Mouse (Mus musculus): ENCODE measurements at regions not wholly inside any gene's neighbourhood (a gene's known extent, or its start where the extent isn't known, plus 50 kb on each side); places are given as distances from the start of the nearest gene placed in this dataset.

DNA sequence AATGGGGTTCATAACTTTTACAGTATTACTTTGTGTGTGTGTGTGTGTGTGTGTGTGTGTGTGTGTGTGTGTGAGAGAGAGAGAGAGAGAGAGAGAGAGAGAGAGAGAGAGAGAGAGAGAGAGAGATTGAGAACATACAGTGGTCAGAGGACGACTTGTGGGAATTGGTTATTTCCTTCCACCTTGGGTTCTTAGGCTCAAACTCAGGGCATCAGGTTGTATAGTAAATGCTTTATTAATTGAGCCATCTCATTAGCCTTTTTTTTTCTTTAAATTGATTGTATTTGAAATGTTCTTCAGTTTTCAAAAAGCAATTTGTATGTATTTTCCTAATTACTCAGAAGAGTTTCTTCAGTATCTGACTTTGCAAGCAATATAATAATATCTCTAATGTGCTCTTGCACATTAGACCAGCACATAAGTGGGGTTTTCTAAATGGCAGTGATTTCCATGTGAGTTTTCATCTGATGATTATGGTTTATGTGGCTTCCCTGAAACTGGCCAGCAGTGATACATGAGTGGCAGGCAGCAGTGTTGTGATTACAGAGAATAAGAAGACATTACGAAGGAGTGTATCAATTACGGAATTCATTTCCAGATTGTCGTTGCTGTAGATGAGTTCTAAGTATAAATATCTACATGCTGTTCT lies 86.2 kb upstream of the Mtap start:
- no peaks in the 10 kb centered on the region for H3K27me3 ChIP-seq (replicated peaks)
- H3K9ac ChIP-seq (replicated peaks) = no peak overlapping the region
- ATAC-seq (ENCODE audit: low FRiP score) = no peak
- no peak overlapping the region for H3K4me2 ChIP-seq
- H3K9me3 ChIP-seq (replicated peaks) = no peaks in the 10 kb centered on the region
- no peak overlapping the region for H3K4me3 ChIP-seq (replicated peaks)
- H3K27ac ChIP-seq (replicated peaks) = no peak overlapping the region
- no peaks in the 10 kb centered on the region for H3K4me1 ChIP-seq
- WGBS = 84% methylated on average over 4 of the region's 4 CpGs
- no peaks in the 10 kb centered on the region for H3K36me3 ChIP-seq

DNA sequence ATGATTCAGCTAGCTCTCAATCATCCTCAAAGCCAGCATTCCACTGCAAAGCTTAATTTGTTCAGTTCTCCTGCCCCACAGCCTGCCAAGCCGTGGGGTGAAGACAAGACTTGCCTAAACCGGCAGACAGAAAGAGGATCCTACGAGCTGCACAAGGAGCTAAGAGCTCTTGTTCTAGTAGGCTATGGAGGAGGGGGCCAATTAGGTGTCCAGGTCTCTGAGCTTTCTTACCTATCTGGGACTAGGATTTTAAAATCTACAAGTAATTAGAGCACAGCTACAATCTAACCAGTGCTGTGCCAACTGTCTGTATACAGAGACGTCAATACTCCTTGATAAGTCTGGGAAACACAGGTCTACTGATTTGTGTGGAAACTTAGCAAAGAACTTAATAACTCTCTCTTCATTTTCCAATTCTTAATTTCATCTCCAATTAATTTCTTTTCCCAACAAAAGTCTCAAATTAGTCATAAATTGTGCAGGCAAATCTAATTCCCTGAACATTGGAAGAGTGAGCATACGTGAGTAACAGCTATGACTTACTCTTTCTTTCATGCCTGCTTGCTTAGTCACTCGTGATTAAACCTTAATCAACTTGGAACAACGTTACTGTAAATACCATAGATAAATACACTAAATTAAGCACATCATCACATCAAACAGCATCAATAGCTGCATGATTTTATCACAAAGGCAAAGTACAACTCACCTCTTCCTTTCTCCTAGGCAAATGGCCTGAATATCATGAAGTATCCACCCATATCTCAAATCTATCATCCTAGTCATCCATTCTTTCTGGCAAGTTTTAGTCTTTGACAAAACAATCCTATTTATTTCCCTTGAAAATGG lies 87.1 kb upstream of the Mtap start:
- Histone ChIP-seq H3K4me1 (no peaks in the 10 kb centered on the region), H3K9ac (replicated peaks) (no peak overlapping the region), H3K9me3 (replicated peaks) (no peaks in the 10 kb centered on the region), H3K36me3 (no peaks in the 10 kb centered on the region), H3K4me3 (replicated peaks) (no peak overlapping the region), H3K27me3 (replicated peaks) (no peaks in the 10 kb centered on the region), H3K27ac (replicated peaks) (no peak overlapping the region), H3K4me2 (no peak overlapping the region)
- ATAC-seq (ENCODE audit: low FRiP score) = no peak
- WGBS = 74% methylated on average over 7 of the region's 7 CpGs

DNA sequence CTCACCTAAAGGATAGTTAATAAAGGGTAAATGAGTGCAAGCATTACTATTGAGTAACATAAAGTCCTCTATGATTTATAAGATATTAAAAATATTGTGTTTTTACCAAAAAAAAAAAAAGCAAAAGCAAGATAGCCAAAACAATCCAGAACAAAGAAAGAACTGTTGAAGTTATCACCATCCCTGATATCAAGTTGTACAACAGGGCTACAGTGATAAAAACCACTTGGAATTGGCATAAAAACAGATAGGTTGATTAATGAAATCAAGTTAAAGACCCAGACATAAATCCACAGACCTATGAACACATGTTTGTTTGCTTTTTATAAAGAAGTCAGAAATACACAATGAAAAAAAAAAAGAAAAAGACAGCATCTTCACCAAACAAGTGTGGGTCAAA lies 92.4 kb upstream of the Mtap start:
- no peaks in the 10 kb centered on the region for H3K4me1 ChIP-seq

DNA sequence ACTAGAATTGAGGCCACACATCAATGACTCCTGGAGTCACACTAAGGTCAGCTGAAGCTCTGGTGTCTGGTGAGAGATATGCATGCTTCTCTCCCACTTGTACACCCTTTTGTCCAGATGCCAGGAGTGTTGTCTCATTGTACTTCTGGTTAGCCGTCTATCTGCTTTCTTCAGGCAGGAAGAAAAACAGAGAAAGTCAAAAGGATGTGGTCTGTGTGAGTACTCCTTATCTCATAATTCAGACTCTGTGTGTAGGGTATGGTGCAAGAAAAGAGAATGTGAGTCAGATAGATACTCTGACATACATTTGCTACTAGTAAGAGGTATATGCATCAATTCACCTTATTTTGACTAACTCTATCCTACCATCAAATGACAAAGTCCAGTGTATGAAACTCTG lies 92.9 kb upstream of the Mtap start:
- WGBS = 72% methylated on average over 1 of the region's 1 CpGs
- Histone ChIP-seq H3K27ac (replicated peaks) (no peak overlapping the region), H3K4me2 (no peak overlapping the region), H3K9ac (replicated peaks) (no peak overlapping the region), H3K4me1 (no peaks in the 10 kb centered on the region), H3K27me3 (replicated peaks) (no peaks in the 10 kb centered on the region), H3K36me3 (no peaks in the 10 kb centered on the region), H3K9me3 (replicated peaks) (no peaks in the 10 kb centered on the region), H3K4me3 (replicated peaks) (no peak overlapping the region)
- no peak for ATAC-seq (ENCODE audit: low FRiP score)

More for the DNA sequence above, 92.4 kb upstream of the Mtap start:
- Histone ChIP-seq H3K9me3 (replicated peaks) (no peaks in the 10 kb centered on the region), H3K27me3 (replicated peaks) (no peaks in the 10 kb centered on the region), H3K4me3 (replicated peaks) (no peak overlapping the region), H3K9ac (replicated peaks) (no peak overlapping the region), H3K4me2 (no peak overlapping the region), H3K36me3 (no peaks in the 10 kb centered on the region), H3K27ac (replicated peaks) (no peak overlapping the region)
- ATAC-seq (ENCODE audit: low FRiP score) = no peak

DNA sequence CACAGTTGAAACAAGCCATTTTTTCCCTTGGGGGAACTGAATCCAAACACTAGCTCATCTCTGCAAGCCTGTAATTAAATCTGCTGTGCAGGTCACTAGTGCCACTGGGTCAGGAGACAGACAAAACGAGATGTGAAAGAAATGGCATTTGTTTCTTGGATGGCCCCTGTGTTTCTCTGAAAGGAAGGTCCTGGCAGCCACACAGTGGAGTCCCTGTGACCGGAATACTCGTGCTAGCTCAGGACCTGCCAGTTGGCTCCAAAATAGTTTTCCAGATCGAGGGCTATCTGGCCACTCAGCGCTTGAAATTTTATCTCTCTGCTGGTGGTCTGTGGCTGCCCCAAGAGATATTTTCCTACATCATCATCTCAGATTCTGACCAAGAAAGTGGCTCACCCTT lies 96.1 kb upstream of the Mtap start:
- no peak overlapping the region for H3K27ac ChIP-seq (replicated peaks)
- H3K4me3 ChIP-seq (replicated peaks) = no peak overlapping the region
- no peak overlapping the region for H3K4me2 ChIP-seq
- no peaks in the 10 kb centered on the region for H3K27me3 ChIP-seq (replicated peaks)
- ATAC-seq (ENCODE audit: low FRiP score) = no peak
- H3K36me3 ChIP-seq = no peaks in the 10 kb centered on the region
- H3K9ac ChIP-seq (replicated peaks) = no peak overlapping the region
- H3K9me3 ChIP-seq (replicated peaks) = no peaks in the 10 kb centered on the region
- WGBS = 52% methylated on average over 5 of the region's 5 CpGs
- no peaks in the 10 kb centered on the region for H3K4me1 ChIP-seq

DNA sequence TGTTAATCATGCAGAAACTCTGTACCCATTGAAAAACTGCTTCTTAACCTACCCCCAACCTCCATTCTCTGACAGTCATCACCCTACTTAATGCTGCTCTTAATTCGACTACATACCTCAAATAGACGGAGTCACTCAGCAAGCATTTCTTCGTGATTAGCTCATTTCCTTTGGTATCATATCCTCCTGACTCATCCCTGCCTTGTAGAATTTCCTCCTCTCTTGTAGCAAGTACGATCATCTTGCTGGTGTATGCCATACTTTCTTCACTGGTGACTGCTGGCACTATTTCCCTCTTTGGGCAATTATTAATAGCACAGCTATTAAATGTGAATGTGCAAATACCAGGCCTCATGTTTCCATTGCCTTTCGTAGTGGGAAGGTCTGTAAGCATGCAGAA lies 98.0 kb upstream of the Mtap start:
- H3K4me2 ChIP-seq = no peak overlapping the region
- no peaks in the 10 kb centered on the region for H3K27me3 ChIP-seq (replicated peaks)
- H3K9ac ChIP-seq (replicated peaks) = no peak overlapping the region
- no peaks in the 10 kb centered on the region for H3K36me3 ChIP-seq
- no peak overlapping the region for H3K4me3 ChIP-seq (replicated peaks)
- no peak overlapping the region for H3K27ac ChIP-seq (replicated peaks)
- H3K9me3 ChIP-seq (replicated peaks) = no peaks in the 10 kb centered on the region
- no peaks in the 10 kb centered on the region for H3K4me1 ChIP-seq
- 88% methylated on average over 5 of the region's 5 CpGs for WGBS
- ATAC-seq (ENCODE audit: low FRiP score) = no peak

DNA sequence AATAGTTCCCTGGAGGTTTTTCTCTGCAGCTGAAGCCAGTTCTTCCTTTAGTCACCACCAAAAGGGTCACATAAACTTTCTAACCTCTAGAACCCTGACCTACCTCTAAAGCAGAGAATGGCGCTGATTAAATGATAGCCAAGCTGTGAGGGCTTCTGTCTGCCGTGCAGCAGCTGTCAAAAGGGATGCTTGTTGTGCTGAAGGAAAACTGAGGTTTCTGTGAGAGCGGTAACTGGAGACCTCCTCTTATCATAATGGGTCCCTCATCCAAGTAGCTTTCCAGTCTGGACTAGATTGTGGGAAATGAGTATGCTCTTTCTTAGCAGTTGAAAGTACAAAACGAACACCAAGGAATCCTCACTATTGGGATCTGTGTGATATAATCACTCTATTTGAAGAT lies 98.8 kb upstream of the Mtap start:
- Histone ChIP-seq H3K9ac (replicated peaks) (no peak overlapping the region), H3K4me2 (no peak overlapping the region), H3K9me3 (replicated peaks) (no peaks in the 10 kb centered on the region), H3K36me3 (no peaks in the 10 kb centered on the region), H3K27ac (replicated peaks) (no peak overlapping the region), H3K4me1 (no peaks in the 10 kb centered on the region), H3K27me3 (replicated peaks) (no peaks in the 10 kb centered on the region), H3K4me3 (replicated peaks) (no peak overlapping the region)
- WGBS = 79% methylated on average over 4 of the region's 4 CpGs
- no peak for ATAC-seq (ENCODE audit: low FRiP score)

DNA sequence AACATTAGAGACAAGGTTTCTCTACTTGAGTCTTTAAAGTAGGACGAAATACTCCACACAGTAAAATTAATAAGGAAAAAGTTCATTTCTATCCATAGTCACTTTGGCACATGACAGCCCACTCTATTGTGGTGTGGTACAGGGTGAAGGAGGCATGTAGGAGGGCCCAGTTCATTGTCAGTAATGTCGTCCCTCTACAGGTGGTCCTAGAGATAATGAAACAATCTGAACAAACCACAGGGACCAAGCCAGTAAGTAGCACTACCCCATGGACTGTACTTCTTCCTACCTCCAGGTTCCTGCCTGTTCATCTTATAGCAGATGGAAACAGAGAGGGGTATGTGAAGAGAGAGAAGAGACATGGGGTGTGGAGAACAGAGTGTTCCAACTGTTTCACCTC lies 102.1 kb upstream of the Mtap start:
- no peaks in the 10 kb centered on the region for H3K4me1 ChIP-seq
- H3K9me3 ChIP-seq (replicated peaks) = no peaks in the 10 kb centered on the region
- no peak for ATAC-seq (ENCODE audit: low FRiP score)
- H3K27ac ChIP-seq (replicated peaks) = no peak overlapping the region
- H3K27me3 ChIP-seq (replicated peaks) = no peaks in the 10 kb centered on the region
- 82% methylated on average over 2 of the region's 2 CpGs for WGBS
- no peak overlapping the region for H3K9ac ChIP-seq (replicated peaks)
- no peak overlapping the region for H3K4me3 ChIP-seq (replicated peaks)
- no peak overlapping the region for H3K4me2 ChIP-seq
- H3K36me3 ChIP-seq = no peaks in the 10 kb centered on the region

DNA sequence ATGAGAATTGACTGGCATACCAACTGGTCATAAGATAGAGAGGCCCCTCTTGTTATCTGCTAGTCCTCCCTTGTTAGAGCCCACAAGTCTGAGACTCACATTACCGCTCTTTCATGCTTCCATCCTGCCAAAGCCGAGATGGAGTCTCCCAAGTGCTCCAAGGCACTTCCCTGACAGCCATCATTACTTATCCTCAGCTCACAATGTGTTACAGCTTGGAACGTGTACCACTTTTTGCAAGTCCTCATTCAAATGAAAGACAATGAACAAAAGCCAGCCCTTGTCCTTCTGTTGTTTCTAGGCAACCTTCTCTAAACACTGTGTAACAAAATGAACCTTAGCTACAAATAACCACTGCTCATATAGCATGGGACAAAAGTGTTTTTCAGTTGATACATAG lies 102.6 kb upstream of the Mtap start:
- H3K9ac ChIP-seq (replicated peaks) = no peak overlapping the region
- no peak overlapping the region for H3K4me3 ChIP-seq (replicated peaks)
- H3K27me3 ChIP-seq (replicated peaks) = no peaks in the 10 kb centered on the region
- no peak overlapping the region for H3K27ac ChIP-seq (replicated peaks)
- WGBS = 34% methylated on average over 3 of the region's 3 CpGs
- no peak overlapping the region for H3K4me2 ChIP-seq
- H3K4me1 ChIP-seq = no peaks in the 10 kb centered on the region
- ATAC-seq (ENCODE audit: low FRiP score) = no peak
- H3K36me3 ChIP-seq = no peaks in the 10 kb centered on the region
- no peaks in the 10 kb centered on the region for H3K9me3 ChIP-seq (replicated peaks)

DNA sequence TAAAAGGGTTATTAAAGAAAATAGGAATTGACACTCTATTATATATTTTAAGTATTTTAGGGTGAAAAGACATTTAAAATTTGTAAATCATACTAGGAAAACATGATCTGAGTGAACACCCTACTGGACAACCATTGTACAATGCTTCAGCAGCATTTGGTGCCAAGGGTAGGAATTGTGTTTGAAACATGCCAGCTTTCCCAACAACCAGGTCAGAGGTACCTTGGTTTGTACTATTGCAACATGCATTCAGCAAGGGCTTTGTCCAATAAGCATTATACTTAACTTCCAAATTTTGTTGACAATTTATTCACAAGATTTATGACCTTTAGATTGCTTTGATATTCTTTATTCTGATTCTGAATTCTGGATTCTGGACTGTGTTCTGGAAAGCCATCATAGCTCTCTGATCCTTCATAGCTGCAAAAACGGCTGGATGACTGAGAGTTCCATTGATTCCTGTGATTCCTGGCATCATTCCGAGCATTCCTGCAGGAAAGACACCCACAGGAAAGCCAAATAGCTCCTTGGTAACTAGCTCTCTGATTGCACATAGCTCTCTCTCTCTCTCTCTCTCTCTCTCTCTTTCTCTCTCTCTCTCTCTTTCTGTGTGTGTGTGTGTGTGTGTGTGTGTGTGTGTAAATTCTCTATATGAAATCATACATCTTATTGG lies 124.1 kb upstream of the Mtap start:
- Histone ChIP-seq H3K4me2 (no peak overlapping the region), H3K27me3 (replicated peaks) (no peaks in the 10 kb centered on the region), H3K36me3 (no peaks in the 10 kb centered on the region), H3K9ac (replicated peaks) (no peak overlapping the region), H3K27ac (replicated peaks) (no peak overlapping the region), H3K4me3 (replicated peaks) (no peak overlapping the region), H3K9me3 (replicated peaks) (no peaks in the 10 kb centered on the region), H3K4me1 (no peaks in the 10 kb centered on the region)
- ATAC-seq (ENCODE audit: low FRiP score) = no peak
- WGBS = 52% methylated on average over 2 of the region's 2 CpGs

DNA sequence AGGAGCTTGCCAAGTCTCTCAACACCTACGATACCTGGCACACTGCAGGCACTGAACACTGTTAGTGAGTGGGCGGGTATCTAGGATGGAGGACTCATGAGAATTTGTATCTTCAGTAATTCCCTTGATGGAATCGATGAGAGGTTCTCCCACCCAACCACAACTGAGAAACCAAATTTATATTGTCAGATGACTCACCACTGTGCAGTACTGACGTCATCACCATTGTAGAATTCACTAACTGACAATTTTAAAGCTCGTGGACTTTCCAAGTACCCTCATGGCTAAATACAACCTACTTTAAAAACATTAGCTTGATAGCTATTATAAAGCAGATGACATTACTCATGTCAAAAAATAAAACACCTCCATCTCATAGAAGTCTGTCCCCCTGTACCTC lies 128.4 kb upstream of the Mtap start:
- H3K36me3 ChIP-seq = no peaks in the 10 kb centered on the region
- H3K9me3 ChIP-seq (replicated peaks) = no peaks in the 10 kb centered on the region
- no peaks in the 10 kb centered on the region for H3K4me1 ChIP-seq
- ATAC-seq (ENCODE audit: low FRiP score) = no peak
- 86% methylated on average over 5 of the region's 5 CpGs for WGBS
- no peak overlapping the region for H3K4me2 ChIP-seq
- no peaks in the 10 kb centered on the region for H3K27me3 ChIP-seq (replicated peaks)
- no peak overlapping the region for H3K4me3 ChIP-seq (replicated peaks)
- H3K27ac ChIP-seq (replicated peaks) = no peak overlapping the region
- no peak overlapping the region for H3K9ac ChIP-seq (replicated peaks)

DNA sequence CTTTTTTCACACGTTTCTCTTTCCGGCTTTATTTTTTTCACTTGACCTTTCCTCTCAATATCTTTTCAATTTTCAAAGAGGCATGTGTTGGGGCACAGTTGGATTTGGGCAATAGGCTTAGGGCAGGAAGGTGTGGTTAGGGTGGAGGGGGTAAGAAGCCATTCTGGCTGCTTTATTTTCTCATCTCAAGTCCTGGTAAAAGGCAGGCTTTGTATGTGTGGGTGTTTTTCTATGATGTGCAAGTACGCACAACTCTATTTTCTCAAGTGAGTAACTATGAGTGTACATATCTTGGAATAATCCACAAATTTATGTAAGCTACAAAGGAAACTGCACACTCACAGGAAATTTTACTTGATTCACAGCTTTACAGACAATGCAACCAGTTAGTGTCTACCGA lies 121.5 kb upstream of the Ifne start:
- no peaks in the 10 kb centered on the region for H3K4me1 ChIP-seq
- no peaks in the 10 kb centered on the region for H3K9me3 ChIP-seq (replicated peaks)
- no peak overlapping the region for H3K27ac ChIP-seq (replicated peaks)
- H3K9ac ChIP-seq (replicated peaks) = no peak overlapping the region
- H3K27me3 ChIP-seq (replicated peaks) = no peaks in the 10 kb centered on the region
- 91% methylated on average over 4 of the region's 4 CpGs for WGBS
- H3K4me3 ChIP-seq (replicated peaks) = no peak overlapping the region
- ATAC-seq (ENCODE audit: low FRiP score) = no peak
- H3K36me3 ChIP-seq = no peaks in the 10 kb centered on the region
- no peak overlapping the region for H3K4me2 ChIP-seq
